In the genomic region with DNA sequence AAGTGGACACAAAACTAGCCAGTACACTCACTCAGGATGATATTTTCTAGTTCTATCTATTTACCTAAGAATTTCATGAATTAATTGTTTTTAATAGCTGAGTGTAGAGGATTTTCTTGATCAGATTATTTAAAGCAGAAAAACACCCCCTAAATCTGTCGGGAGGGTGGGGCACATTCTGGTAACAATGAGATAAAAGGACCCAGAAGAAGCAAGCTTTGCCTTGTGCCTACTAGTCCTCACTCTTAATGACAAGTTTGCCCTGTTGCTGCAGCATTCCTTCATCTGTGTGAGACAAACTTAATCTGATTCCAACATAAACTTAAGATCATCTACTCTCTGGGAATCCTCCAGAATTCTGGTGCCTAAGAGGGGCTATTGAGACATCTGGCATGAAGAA, we compare ENCODE assay signal across 25 mouse cellular contexts.
"Had no signal": no experiment of that assay in that cellular context is flagged by ENCODE, and none has a peak within 500 bp of the region (broad histone marks: within the 10 kb centered on the region; RNA-seq: fewer than 3 reads in every experiment).

No protein-coding gene starts in this region.

- ATAC-seq: hindbrain, embryonic 16.5 days; inflammation-experienced regulatory T-cells, adult 6 months; intestine, embryonic 15.5 days; intestine, postnatal 0 days had no signal

- H3K4me2 ChIP-seq: heart, embryonic 12.5 days; hindbrain, embryonic 12.5 days; hindbrain, embryonic 14.5 days; intestine, embryonic 15.5 days; limb, embryonic 13.5 days; limb, embryonic 15.5 days; liver, embryonic 15.5 days had no signal

- H3K9me3 ChIP-seq: heart, embryonic 10.5 days; hindbrain, embryonic 10.5 days; hindbrain, embryonic 12.5 days; intestine, embryonic 15.5 days; limb, embryonic 13.5 days; limb, embryonic 15.5 days; liver, embryonic 15.5 days had no signal

- H3K4me3 ChIP-seq: heart, adult 2 months; heart, embryonic 10.5 days; heart, embryonic 12.5 days; hindbrain, embryonic 10.5 days; hindbrain, embryonic 12.5 days; intestine, embryonic 15.5 days; limb, embryonic 13.5 days; limb, embryonic 15.5 days; liver, embryonic 15.5 days had no signal

- H3K27me3 ChIP-seq: heart, embryonic 12.5 days; hindbrain, embryonic 12.5 days; intestine, embryonic 15.5 days; limb, embryonic 13.5 days; limb, embryonic 15.5 days; liver, embryonic 15.5 days had no signal

- H3K27ac ChIP-seq: heart, adult 2 months; heart, embryonic 10.5 days; hindbrain, embryonic 10.5 days; hindbrain, embryonic 12.5 days; hindbrain, embryonic 14.5 days; intestine, embryonic 15.5 days; limb, embryonic 13.5 days; limb, embryonic 15.5 days; liver, embryonic 15.5 days had no signal

- DNase-seq: gastrocnemius, postnatal 14 days; gastrocnemius, postnatal 36 days; heart, adult 11 months; heart, adult 2 months; heart, postnatal 10 days; heart, postnatal 4 days; kidney, adult 18-20 months; kidney, adult 8-10 months; kidney, postnatal 10 days; kidney, postnatal 25 days; layer of hippocampus, adult 9-11 months; layer of hippocampus, postnatal 36 days; left cerebral cortex, postnatal 4 days had no signal

- H3K36me3 ChIP-seq: heart, embryonic 10.5 days; heart, embryonic 12.5 days; hindbrain, embryonic 10.5 days; hindbrain, embryonic 12.5 days; intestine, embryonic 15.5 days; limb, embryonic 13.5 days; limb, embryonic 15.5 days; liver, embryonic 15.5 days had no signal

- H3K9ac ChIP-seq: heart, embryonic 12.5 days; hindbrain, embryonic 12.5 days; hindbrain, embryonic 14.5 days; intestine, embryonic 15.5 days; limb, embryonic 13.5 days; limb, embryonic 15.5 days; liver, embryonic 15.5 days had no signal

- H3K4me1 ChIP-seq: heart, embryonic 10.5 days; heart, embryonic 12.5 days; hindbrain, embryonic 10.5 days; hindbrain, embryonic 12.5 days; intestine, embryonic 15.5 days; limb, embryonic 13.5 days; limb, embryonic 15.5 days; liver, embryonic 15.5 days had no signal
